Mouse (Mus musculus): ENCODE measurements around the gene Rab37. TPM values are rescaled to one million over a fixed set of nuclear protein-coding genes. Genes with fewer than 3 reads are reported as not detected.

Gene Rab37
- polyA plus RNA-seq, 1 experiment from 2014 or later: 3.5 TPM

Other genes starting within 250 kb of the Rab37 start
- gene Gprc5c, start 240.3 kb upstream of the Rab37 start, polyA plus RNA-seq (2016; fragmentation: Nextera tagmentation; extraction: Ambion mirVana): 21.6 and 23.9 TPM in 2 replicates
- gene Cd300a, start 201.4 kb upstream of the Rab37 start, polyA plus RNA-seq (2016; fragmentation: Nextera tagmentation; extraction: Ambion mirVana): 0.74 and 0.87 TPM in 2 replicates
- gene Cd300lb, start 157.0 kb upstream of the Rab37 start, polyA plus RNA-seq (2016; fragmentation: Nextera tagmentation; extraction: Ambion mirVana): not detected in 2 replicates
- not detected in 2 replicates for gene Cd300c, start 122.3 kb upstream of the Rab37 start, polyA plus RNA-seq (2016; fragmentation: Nextera tagmentation; extraction: Ambion mirVana)
- 0.08 and 0.11 TPM in 2 replicates for gene Cd300ld, start 101.5 kb upstream of the Rab37 start, polyA plus RNA-seq (2016; fragmentation: Nextera tagmentation; extraction: Ambion mirVana)
- 1.1 and 1.2 TPM in 2 replicates for gene Cd300c2, start 89.6 kb upstream of the Rab37 start, polyA plus RNA-seq (2016; fragmentation: Nextera tagmentation; extraction: Ambion mirVana)
- not detected in 2 replicates for gene Cd300ld2, start 75.2 kb upstream of the Rab37 start, polyA plus RNA-seq (2016; fragmentation: Nextera tagmentation; extraction: Ambion mirVana)
- gene Cd300ld4, start 64.4 kb upstream of the Rab37 start, polyA plus RNA-seq (2016; fragmentation: Nextera tagmentation; extraction: Ambion mirVana): not detected in 2 replicates
- gene Cd300ld5, start 53.7 kb upstream of the Rab37 start, polyA plus RNA-seq (2016; fragmentation: Nextera tagmentation; extraction: Ambion mirVana): not detected in 2 replicates
- gene Cd300ld3, start 43.0 kb upstream of the Rab37 start, polyA plus RNA-seq (2016; fragmentation: Nextera tagmentation; extraction: Ambion mirVana): not detected in 2 replicates
- gene Cd300e, start 29.3 kb upstream of the Rab37 start, polyA plus RNA-seq (2016; fragmentation: Nextera tagmentation; extraction: Ambion mirVana): not detected in 2 replicates
- gene Cd300lf, start 42.6 kb downstream of the Rab37 start, polyA plus RNA-seq (2016; fragmentation: Nextera tagmentation; extraction: Ambion mirVana): 0.61 TPM in 1 of 2 replicates, not detected in the other
- 36.7 and 41.1 TPM in 2 replicates for gene Slc9a3r1, start 71.9 kb downstream of the Rab37 start, polyA plus RNA-seq (2016; fragmentation: Nextera tagmentation; extraction: Ambion mirVana)
- gene Tmem104, start 96.1 kb downstream of the Rab37 start, polyA plus RNA-seq (2016; fragmentation: Nextera tagmentation; extraction: Ambion mirVana): 8.6 and 9.7 TPM in 2 replicates
- 19.7 and 20.3 TPM in 2 replicates for gene Nat9, start 96.4 kb downstream of the Rab37 start, polyA plus RNA-seq (2016; fragmentation: Nextera tagmentation; extraction: Ambion mirVana)
- gene Grin2c, start 175.8 kb downstream of the Rab37 start, polyA plus RNA-seq (2016; fragmentation: Nextera tagmentation; extraction: Ambion mirVana): 0.96 and 1.0 TPM in 2 replicates
- 16.4 and 18.9 TPM in 2 replicates for gene Fdxr, start 185.6 kb downstream of the Rab37 start, polyA plus RNA-seq (2016; fragmentation: Nextera tagmentation; extraction: Ambion mirVana)
- 0.34 and 0.46 TPM in 2 replicates for gene Fads6, start 206.2 kb downstream of the Rab37 start, polyA plus RNA-seq (2016; fragmentation: Nextera tagmentation; extraction: Ambion mirVana)
- not detected in 2 replicates for gene Otop2, start 215.7 kb downstream of the Rab37 start, polyA plus RNA-seq (2016; fragmentation: Nextera tagmentation; extraction: Ambion mirVana)
- gene Ush1g, start 230.6 kb downstream of the Rab37 start, polyA plus RNA-seq (2016; fragmentation: Nextera tagmentation; extraction: Ambion mirVana): 0.08 and 0.28 TPM in 2 replicates
- gene Otop3, start 243.3 kb downstream of the Rab37 start, polyA plus RNA-seq (2016; fragmentation: Nextera tagmentation; extraction: Ambion mirVana): 0.55 and 0.59 TPM in 2 replicates